Mouse (Mus musculus) hindbrain, embryonic 10.5 days (tissue): ENCODE measurements at regions not wholly inside any gene's neighbourhood (a gene's known extent, or its start where the extent isn't known, plus 50 kb on each side); places are given as distances from the start of the nearest gene placed in this dataset.

Source experiments
- DNase-seq: peaks from one replicate; pipeline ENCODE4 v3.0.0-alpha.2; 2017; ENCODE audit warnings: low spot score
- H3K27ac ChIP-seq: fragments of 300-500 bp; sonication (generic); 2 replicates; pipeline ENCODE4 v1.5.1; 2016; ENCODE audit warnings: mild to moderate bottlenecking, moderate library complexity
- H3K27me3 ChIP-seq: fragments of 300-500 bp; sonication (generic); 2 replicates; pipeline ENCODE4 v1.6.1; 2016; ENCODE audit warnings: mild to moderate bottlenecking; ENCODE audit not compliant: poor library complexity, insufficient read depth, severe bottlenecking
- H3K36me3 ChIP-seq: fragments of 300-500 bp; sonication (generic); 2 replicates; pipeline ENCODE4 v1.6.1; 2016; ENCODE audit warnings: mild to moderate bottlenecking, moderate library complexity
- H3K4me1 ChIP-seq: fragments of 300-500 bp; sonication (generic); replicated peaks from 2 replicates; pipeline ENCODE4 v1.6.1; 2016; ENCODE audit warnings: mild to moderate bottlenecking
- H3K4me3 ChIP-seq: fragments of 300-500 bp; sonication (generic); 2 replicates; pipeline ENCODE4 v1.5.1; 2016; ENCODE audit warnings: mild to moderate bottlenecking, moderate library complexity
- H3K9me3 ChIP-seq: fragments of 300-500 bp; sonication (generic); 2 replicates; pipeline ENCODE4 v1.6.1; 2016; ENCODE audit warnings: mild to moderate bottlenecking, moderate library complexity
- WGBS: fragments of 180-500 bp; shearing (Covaris S2); methylation state at CpG from one replicate; pipeline ENCODE4 v1.1.7; 2016; 5-methylcytosine and 5-hydroxymethylcytosine counted together

DNA sequence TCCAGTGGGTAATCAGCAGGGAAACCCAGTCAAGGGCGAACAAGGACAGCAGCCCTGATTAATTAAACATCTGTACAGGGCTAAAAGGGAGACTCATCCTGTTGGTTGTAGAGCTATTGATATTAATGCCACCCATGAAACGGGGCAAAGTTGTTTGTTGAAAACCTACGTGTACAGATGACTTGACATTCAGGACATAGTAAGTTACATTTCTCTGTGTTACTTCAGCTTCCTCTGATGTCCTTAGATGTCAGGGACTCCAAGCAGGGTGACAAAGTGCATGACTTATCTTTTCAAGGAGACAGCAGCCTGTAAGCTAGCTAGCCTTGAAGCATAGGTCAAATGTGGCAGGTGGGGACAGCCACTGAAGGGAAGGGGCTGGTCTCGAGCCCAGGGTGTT, 390.5 kb downstream of the Ccdc171 start:
- Histone ChIP-seq H3K4me3 (no peak overlapping the region), H3K9me3 (no peaks in the 10 kb centered on the region), H3K4me1 (no peaks in the 10 kb centered on the region), H3K36me3 (no peaks in the 10 kb centered on the region), H3K27me3 (no peaks in the 10 kb centered on the region), H3K27ac (no peak overlapping the region)
- WGBS = 76% methylated on average over 4 of the region's 4 CpGs
- no peak for DNase-seq

DNA sequence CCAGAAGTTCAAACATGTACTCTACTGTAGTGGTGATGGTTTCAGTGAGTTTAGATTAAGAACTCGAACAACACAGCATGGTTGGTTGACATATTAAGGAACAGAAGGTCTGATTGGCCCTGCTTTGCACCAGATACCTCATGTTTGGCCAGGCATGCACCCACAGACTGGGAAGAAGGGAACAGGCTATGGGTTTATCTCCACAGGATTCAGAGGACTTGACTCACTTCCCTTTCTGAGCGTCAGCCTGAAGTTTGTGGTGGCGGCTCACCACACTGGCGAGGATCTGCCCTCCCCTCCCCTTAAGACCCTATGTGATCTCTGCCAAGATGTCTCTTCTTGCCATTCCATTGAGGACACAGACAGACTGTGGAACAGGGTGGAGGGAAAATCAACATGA, 391.7 kb downstream of the Ccdc171 start:
- Histone ChIP-seq H3K4me1 (no peaks in the 10 kb centered on the region), H3K4me3 (no peak overlapping the region), H3K27ac (no peak overlapping the region), H3K9me3 (peaks cover under 1% of the 10 kb centered on the region; the same call in 1 of the 2 replicates), H3K36me3 (no peaks in the 10 kb centered on the region), H3K27me3 (no peaks in the 10 kb centered on the region)
- no peak for DNase-seq
- 93% methylated on average over 4 of the region's 4 CpGs for WGBS

DNA sequence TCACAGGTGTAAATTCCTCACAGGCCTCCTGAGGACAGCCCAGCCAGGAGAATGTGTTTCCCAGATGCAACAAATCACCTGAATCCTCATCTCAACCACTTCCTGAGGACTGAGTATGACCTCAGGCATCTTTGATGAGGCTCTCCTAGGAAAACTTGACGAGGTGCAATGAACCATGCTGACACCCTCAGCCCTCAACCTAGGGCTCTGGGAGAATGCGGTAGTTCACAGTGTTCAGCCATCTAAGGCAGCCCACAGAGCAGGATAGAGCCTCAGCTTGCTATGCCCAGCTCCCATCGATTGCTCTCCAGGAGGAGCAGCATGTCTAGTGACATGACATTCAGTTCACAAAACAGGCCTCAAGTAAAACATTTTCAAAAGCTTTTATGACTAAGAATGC, 392.7 kb downstream of the Ccdc171 start:
- H3K9me3 ChIP-seq = peaks cover 4% of the 10 kb centered on the region; the same call in 1 of the 2 replicates
- 85% methylated on average over 3 of the region's 3 CpGs for WGBS

DNA sequence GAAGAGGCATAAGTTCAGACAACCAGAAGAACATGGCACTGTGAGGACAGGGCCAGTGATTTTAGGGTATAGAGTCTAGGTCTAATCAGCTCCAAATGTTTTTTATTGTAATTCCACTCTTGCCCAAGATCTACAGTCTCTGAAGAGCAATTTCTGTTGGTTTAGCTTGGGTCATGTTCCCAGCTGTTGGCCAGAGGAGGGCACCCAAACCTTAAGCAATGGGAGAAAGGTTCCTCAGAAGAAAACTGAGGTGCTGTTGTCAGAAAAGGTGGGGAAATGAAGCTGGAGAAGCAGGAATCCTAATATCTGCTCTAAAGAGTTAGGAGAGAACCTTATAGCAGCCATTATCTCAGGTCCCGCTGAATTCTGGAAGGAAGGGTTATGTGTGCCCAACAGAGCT, 393.7 kb downstream of the Ccdc171 start:
- no peak overlapping the region for H3K4me3 ChIP-seq
- no peak for DNase-seq
- H3K27ac ChIP-seq = no peak overlapping the region
- WGBS = 77% methylated on average over 1 of the region's 1 CpGs
- H3K27me3 ChIP-seq = no peaks in the 10 kb centered on the region
- no peaks in the 10 kb centered on the region for H3K36me3 ChIP-seq
- H3K4me1 ChIP-seq = no peaks in the 10 kb centered on the region
- peaks cover 4% of the 10 kb centered on the region; the same call in 1 of the 2 replicates for H3K9me3 ChIP-seq

More for the DNA sequence above, 392.7 kb downstream of the Ccdc171 start:
- Histone ChIP-seq H3K36me3 (no peaks in the 10 kb centered on the region), H3K4me3 (no peak overlapping the region), H3K4me1 (no peaks in the 10 kb centered on the region), H3K27ac (no peak overlapping the region), H3K27me3 (no peaks in the 10 kb centered on the region)
- DNase-seq = no peak

DNA sequence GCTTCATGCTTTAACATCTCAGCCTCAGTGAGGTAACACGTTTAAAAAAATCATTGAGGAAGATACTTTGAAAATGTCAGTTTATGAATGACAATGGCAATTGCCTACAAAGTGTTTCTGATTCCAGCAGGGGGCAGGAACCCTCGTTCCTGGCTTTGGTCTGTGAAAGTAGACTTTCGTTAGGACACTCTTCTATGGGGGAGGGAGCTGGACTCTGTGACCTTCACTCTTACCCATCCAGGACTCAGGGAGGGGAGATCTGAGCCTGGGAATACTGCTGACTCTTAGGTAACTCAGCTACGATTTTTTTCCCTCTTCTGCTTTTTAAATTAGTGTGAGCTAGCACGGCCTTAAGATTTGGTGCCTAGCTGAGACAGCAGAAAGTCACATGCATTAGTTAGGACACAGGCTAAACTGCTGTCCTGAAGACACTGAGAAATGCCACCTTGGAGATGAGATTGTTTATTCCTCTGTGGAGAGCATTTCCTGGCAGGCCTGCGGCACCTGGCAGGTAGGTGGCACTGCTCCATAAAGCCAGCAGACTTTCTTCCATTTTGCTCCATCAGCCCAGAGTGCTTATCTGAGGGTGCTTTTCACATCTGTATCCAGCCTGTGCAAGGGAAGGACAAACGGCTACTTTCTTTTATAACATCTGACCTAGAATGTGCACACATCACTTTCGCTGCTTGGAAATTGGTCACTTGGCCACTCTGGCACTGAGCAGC, 399.9 kb downstream of the Ccdc171 start:
- no peaks in the 10 kb centered on the region for H3K27me3 ChIP-seq
- peaks cover 4% of the 10 kb centered on the region; the same call in 1 of the 2 replicates for H3K9me3 ChIP-seq
- H3K27ac ChIP-seq = no peak overlapping the region
- WGBS = 65% methylated on average over 8 of the region's 8 CpGs
- H3K4me1 ChIP-seq = peaks cover 12% of the 10 kb centered on the region
- H3K36me3 ChIP-seq = no peaks in the 10 kb centered on the region
- H3K4me3 ChIP-seq = no peak overlapping the region
- DNase-seq = no peak

DNA sequence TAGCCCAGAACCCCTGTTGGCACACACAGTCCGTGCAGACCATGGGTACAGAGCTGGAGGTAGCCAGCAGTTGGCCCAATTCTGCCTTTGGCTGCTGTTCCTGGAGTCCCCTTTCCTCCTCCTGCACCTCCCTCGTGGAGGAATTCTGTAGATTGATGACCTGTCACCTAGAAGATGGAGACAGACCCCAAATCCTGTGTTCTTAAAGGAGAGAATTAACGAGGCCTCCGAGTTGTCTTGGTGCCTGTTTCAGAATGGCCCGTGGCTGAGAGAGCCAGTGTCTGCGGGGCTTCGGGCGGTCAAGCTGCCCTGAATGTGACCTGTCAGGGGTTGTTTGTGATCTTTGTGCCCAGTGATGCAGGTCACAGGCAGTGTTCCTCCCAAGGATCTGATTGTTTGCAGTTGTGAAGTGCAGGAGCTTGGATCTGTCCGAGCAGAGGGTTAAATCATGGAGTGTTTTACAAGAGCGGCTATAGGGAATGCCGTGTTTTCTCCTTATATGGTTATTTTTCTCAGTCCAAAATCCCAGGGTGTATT, 400.9 kb downstream of the Ccdc171 start:
- H3K9me3 ChIP-seq = peaks cover 4% of the 10 kb centered on the region; the same call in 1 of the 2 replicates
- no peaks in the 10 kb centered on the region for H3K27me3 ChIP-seq
- peak; percentile 21 for DNase-seq
- H3K4me1 ChIP-seq = peaks cover 12% of the 10 kb centered on the region
- peak overlapping the region; percentile 66; the same call in 1 of the 2 replicates for H3K27ac ChIP-seq
- H3K36me3 ChIP-seq = no peaks in the 10 kb centered on the region
- 27% methylated on average over 11 of the region's 11 CpGs for WGBS
- no peak overlapping the region for H3K4me3 ChIP-seq

DNA sequence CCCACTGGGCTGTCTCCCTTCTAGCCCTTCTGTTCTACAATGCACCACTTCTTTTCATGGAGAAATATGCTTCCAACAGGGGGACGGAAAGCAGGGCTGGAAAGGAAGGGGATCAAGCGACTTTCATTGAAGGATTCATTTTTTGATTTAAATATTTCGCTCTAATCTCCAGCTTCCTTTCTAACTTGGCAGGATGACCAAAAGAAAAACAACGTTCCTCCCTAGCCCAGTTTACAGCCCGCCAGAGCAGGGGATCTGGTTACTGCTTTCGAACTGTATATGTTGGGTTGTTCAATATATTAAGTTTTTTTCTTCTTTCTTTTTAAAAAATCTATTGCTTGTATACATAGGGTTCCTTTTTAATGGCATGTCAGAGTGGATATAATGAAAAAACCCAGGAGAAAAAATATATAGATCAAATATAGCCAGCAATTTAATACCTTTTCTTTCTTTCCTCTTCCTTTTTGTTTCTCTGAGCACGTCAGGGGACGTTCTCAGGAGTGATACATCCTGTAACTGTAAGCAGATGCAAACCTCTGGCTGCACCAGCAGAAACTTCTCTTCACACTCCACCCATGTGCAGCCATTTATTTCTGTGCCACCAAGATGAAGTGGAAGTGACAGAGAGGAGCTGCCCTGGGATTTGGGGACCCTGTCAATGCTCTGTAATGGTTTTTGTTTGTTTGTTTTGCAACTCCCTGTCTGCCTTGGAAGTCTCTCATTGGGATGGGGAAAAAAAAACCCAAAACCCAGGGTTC, 406.7 kb downstream of the Ccdc171 start:
- WGBS = 73% methylated on average over 8 of the region's 8 CpGs
- no peaks in the 10 kb centered on the region for H3K27me3 ChIP-seq
- H3K4me3 ChIP-seq = no peak overlapping the region
- H3K36me3 ChIP-seq = no peaks in the 10 kb centered on the region
- H3K9me3 ChIP-seq = no peaks in the 10 kb centered on the region
- no peak overlapping the region for H3K27ac ChIP-seq
- DNase-seq = no peak
- no peaks in the 10 kb centered on the region for H3K4me1 ChIP-seq

DNA sequence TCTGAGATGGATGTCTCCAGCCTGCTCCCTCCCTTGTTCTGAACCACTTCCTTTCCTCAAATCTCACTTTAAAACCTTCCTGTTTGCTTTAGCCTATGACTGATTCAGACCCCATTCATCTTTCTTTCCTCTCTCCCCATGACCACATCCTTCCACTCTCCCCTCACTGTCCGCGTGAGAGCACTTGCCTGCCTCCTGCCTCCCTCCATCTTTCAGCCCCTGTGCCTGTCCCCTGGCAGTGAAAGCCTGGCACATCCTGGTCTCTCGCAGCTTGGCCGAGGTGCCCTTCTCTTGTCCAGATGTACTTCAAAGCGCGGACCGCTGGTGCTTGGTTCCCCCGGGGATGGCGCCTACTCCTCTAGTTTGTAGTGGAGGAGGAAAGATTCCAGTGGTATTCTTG, 416.3 kb downstream of the Ccdc171 start:
- H3K36me3 ChIP-seq = no peaks in the 10 kb centered on the region
- H3K4me3 ChIP-seq = no peak overlapping the region
- WGBS = 86% methylated on average over 9 of the region's 9 CpGs
- H3K27me3 ChIP-seq = no peaks in the 10 kb centered on the region
- peaks cover 16% of the 10 kb centered on the region for H3K4me1 ChIP-seq
- H3K27ac ChIP-seq = no peak overlapping the region
- no peaks in the 10 kb centered on the region for H3K9me3 ChIP-seq
- no peak for DNase-seq

DNA sequence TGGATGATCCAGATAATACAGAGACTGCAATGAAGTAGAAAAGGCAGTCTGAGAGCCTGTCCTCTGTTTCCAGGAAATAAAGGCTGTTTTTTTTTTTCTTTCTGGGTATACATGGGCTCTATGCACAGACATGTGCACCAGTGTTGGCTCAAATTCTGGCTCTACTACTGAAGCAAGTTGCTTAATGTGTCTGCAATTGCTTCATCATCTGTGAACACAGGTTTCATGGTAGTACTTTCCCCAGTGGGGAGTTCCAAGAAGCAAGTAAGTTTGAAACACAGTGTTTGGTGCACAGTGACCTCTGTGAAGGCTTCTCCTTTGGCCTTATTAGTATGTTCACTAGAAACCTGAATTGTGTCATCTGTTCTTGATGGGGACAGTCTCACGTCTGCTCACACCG, 424.3 kb downstream of the Ccdc171 start:
- no peak for DNase-seq
- no peaks in the 10 kb centered on the region for H3K9me3 ChIP-seq
- no peak overlapping the region for H3K27ac ChIP-seq
- no peaks in the 10 kb centered on the region for H3K27me3 ChIP-seq
- 93% methylated on average over 2 of the region's 2 CpGs for WGBS
- H3K36me3 ChIP-seq = no peaks in the 10 kb centered on the region
- no peak overlapping the region for H3K4me3 ChIP-seq
- peaks cover 10% of the 10 kb centered on the region; the same call in 1 of the 2 replicates for H3K4me1 ChIP-seq

DNA sequence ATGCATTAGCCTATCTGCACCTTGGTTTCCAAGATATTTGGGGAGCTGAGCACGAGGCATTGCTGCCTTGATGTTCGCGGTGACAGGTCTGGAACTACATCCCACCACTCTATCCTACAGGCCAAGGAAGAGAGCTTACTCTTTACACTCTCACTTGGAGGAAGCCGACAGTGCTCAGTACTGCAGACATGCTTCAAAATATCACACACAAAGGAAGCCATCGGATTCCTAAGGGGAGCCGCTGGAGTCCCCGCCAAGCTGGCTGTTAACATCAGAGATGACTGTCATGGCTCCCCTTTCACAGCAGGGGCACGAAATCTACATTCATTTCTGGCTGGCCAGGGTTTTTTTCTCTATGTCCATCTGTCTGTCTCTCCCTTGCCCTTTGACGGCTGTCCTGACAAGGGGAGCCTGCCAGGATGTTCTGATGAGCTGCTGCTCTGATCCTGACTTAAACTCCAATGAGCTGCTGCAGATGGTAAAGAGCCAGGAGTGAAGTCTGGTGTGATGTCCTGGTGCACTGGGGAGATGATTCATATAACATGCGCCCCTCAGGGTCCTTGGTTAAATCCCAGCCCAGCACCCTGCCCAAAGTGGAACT, 425.6 kb downstream of the Ccdc171 start:
- Histone ChIP-seq H3K27me3 (no peaks in the 10 kb centered on the region), H3K27ac (no peak overlapping the region), H3K4me1 (peaks cover 8% of the 10 kb centered on the region; the same call in 1 of the 2 replicates), H3K36me3 (no peaks in the 10 kb centered on the region), H3K9me3 (no peaks in the 10 kb centered on the region), H3K4me3 (no peak overlapping the region)
- DNase-seq = no peak
- 73% methylated on average over 10 of the region's 10 CpGs for WGBS

DNA sequence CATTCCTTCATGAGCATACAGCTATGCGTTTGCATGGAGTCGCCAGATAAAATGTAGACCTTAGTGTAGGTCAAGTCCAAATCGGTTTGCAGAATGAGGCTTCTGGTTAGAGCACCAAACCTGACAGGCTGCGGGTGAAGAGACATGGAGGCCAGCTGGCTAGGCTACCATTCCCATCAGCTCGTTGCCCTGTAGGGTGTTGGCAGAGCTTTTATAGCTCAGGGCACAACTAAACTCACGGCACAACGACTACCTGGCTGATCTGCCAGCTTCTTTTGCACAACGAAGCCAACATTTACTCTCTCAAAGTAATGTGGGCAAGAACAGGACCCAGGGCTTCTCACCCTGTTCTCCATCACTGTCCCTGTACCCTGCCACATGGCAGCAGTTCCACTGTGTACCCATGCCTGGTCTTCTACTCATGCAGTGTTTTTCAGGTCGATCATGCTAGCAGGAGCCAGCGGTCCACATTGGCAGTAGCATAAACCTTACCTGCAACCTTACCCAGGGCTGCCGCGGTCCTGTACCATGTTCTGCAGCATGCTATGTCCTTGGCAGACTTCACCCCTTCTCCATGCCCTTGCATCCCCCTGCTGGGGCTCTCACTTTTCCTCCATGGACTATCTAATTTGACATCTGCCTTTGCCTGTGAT, 431.0 kb downstream of the Ccdc171 start:
- no peaks in the 10 kb centered on the region for H3K9me3 ChIP-seq
- no peaks in the 10 kb centered on the region for H3K27me3 ChIP-seq
- no peak overlapping the region for H3K4me3 ChIP-seq
- no peaks in the 10 kb centered on the region for H3K4me1 ChIP-seq
- no peak for DNase-seq
- no peak overlapping the region for H3K27ac ChIP-seq
- no peaks in the 10 kb centered on the region for H3K36me3 ChIP-seq
- 92% methylated on average over 12 of the region's 12 CpGs for WGBS

DNA sequence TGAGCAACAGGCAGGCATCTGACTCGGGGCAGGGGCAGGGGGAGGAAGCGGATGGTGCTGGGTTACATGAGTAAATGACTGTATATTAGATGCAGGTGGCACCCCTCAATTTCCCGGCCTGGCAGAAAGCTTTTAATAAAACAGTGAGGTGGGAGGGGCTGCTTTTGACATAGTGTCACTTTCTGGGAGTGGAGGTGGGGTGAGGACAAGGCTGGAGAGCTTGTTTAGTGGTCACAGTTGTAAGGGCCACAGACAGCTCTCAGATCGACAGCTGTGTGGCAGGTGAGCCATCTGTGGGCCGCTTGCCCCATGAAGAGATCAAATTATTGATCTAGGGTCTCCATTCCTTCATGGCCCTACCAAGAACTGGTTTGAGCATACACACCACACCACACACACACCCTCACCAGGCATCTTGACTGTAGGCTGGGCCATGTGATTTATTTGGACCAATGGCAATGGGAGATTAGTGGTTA, 431.9 kb downstream of the Ccdc171 start:
- 82% methylated on average over 5 of the region's 5 CpGs for WGBS
- H3K36me3 ChIP-seq = no peaks in the 10 kb centered on the region

More for the DNA sequence above, 431.9 kb downstream of the Ccdc171 start:
- no peaks in the 10 kb centered on the region for H3K4me1 ChIP-seq
- no peak overlapping the region for H3K4me3 ChIP-seq
- no peaks in the 10 kb centered on the region for H3K9me3 ChIP-seq
- no peak overlapping the region for H3K27ac ChIP-seq
- no peak for DNase-seq
- no peaks in the 10 kb centered on the region for H3K27me3 ChIP-seq
